Comparison of ENCODE assay signal across 8 mouse cellular contexts in genomic region chr6:134921695-134922510, GRCm38 (mm10). TPM values are rescaled to one million over a fixed set of nuclear protein-coding genes. Genes with fewer than 3 reads are reported as not detected.
A peak's percentile ranks its signal among the peaks of the same experiment; 100 is the strongest.
DNase-seq lines count a peak whose midpoint lies in the region; ATAC-seq and TF ChIP-seq lines count a peak whose summit lies in the region.

No protein-coding gene starts in this region.

- no peak for TF ChIP-seq POLR2A in embryonic fibroblast, embryonic 13.5 days (IDR thresholded peaks at IDR 0.05; ENCODE audit: low read depth, low read length)
- TF ChIP-seq POLR2A in limb, embryonic 14.5 days (IDR thresholded peaks at IDR 0.05; ENCODE audit: borderline replicate concordance, extremely low read depth, insufficient read depth, insufficient read length), result no peak

- H3K9ac ChIP-seq in kidney, postnatal 0 days (ENCODE audit: low read depth, low read length), result peak overlapping the region; percentile 90
- H3K9ac ChIP-seq in limb, embryonic 14.5 days (ENCODE audit: low read depth, low read length, severe bottlenecking), result peak overlapping the region; percentile 87
- H3K9ac ChIP-seq in stomach, embryonic 15.5 days, result peak overlapping the region; percentile 76

- H3K4me1 ChIP-seq in kidney, postnatal 0 days (replicated peaks; ENCODE audit: insufficient read depth, low read length), result peaks cover 8% of the 10 kb centered on the region; the same call in 1 of the 2 replicates
- no peaks in the 10 kb centered on the region for H3K4me1 ChIP-seq in embryonic fibroblast, embryonic 13.5 days (ENCODE audit: control insufficient read depth, insufficient read depth, low read length)
- peaks cover 24% of the 10 kb centered on the region for H3K4me1 ChIP-seq in limb, embryonic 14.5 days (ENCODE audit: control insufficient read depth, insufficient read depth, low read length)
- H3K4me1 ChIP-seq in stomach, embryonic 15.5 days, result peaks cover 17% of the 10 kb centered on the region

- H3K36me3 ChIP-seq in kidney, postnatal 0 days (ENCODE audit: insufficient read depth, low read length), result 0 out of 2 replicates have a peak, but pooled peaks cover 3% of the 10 kb centered on the region
- peaks cover 19% of the 10 kb centered on the region for H3K36me3 ChIP-seq in limb, embryonic 14.5 days (ENCODE audit: control insufficient read depth, insufficient read depth, low read length)
- no peaks in the 10 kb centered on the region for H3K36me3 ChIP-seq in stomach, embryonic 15.5 days

- no peaks in the 10 kb centered on the region for H3K27me3 ChIP-seq in kidney, postnatal 0 days (ENCODE audit: insufficient read depth, low read length)
- no peaks in the 10 kb centered on the region for H3K27me3 ChIP-seq in limb, embryonic 14.5 days (ENCODE audit: control insufficient read depth, insufficient read depth, low read length)
- H3K27me3 ChIP-seq in stomach, embryonic 15.5 days (replicated peaks), result no peaks in the 10 kb centered on the region

- no peak for ATAC-seq in kidney, postnatal 0 days (replicated peaks; ENCODE audit: low FRiP score, low read depth)
- ATAC-seq in limb, embryonic 14.5 days (ENCODE audit: low FRiP score, low read depth), result no peak
- ATAC-seq in stomach, embryonic 15.5 days (ENCODE audit: insufficient read depth, low FRiP score, low read depth), result no peak

- peak overlapping the region; percentile 54; the same call in 1 of the 2 replicates for H3K27ac ChIP-seq in kidney, postnatal 0 days
- H3K27ac ChIP-seq in embryonic fibroblast, embryonic 13.5 days (ENCODE audit: insufficient read depth, low read length), result peak overlapping the region; percentile 60
- H3K27ac ChIP-seq in limb, embryonic 14.5 days (replicated peaks; ENCODE audit: low read depth, low read length), result no peak overlapping the region
- peak overlapping the region; percentile 3; the same call in 1 of the 2 replicates for H3K27ac ChIP-seq in stomach, embryonic 15.5 days

- 7% methylated on average over 20 of the region's 20 CpGs for WGBS in kidney, postnatal 0 days
- whole genome bisulfite sequencing in limb, embryonic 14.5 days, result 7% methylated on average over 20 of the region's 20 CpGs
- 10% methylated on average over 20 of the region's 20 CpGs for WGBS in stomach, embryonic 15.5 days

- no peaks in the 10 kb centered on the region for H3K9me3 ChIP-seq in kidney, postnatal 0 days (replicated peaks; ENCODE audit: low read length)
- H3K9me3 ChIP-seq in limb, embryonic 14.5 days (ENCODE audit: control insufficient read depth, low read length), result no peaks in the 10 kb centered on the region
- no peaks in the 10 kb centered on the region for H3K9me3 ChIP-seq in stomach, embryonic 15.5 days

- DNase-seq in kidney, postnatal 0 days (ENCODE audit: low spot score), result peak; percentile 19
- DNase-seq in kidney, postnatal 10 days, result no peak
- DNase-seq in Muller cell, postnatal 12 days (ENCODE audit: inconsistent ontology term), result peak; percentile 44
- no peak for DNase-seq in limb, embryonic 14.5 days (ENCODE audit: low spot score)
- DNase-seq in layer of hippocampus, postnatal 25 days (ENCODE audit: extremely low spot score in 1 of 2, low spot score in 1 of 2), result no peak
- no peak for DNase-seq in right cerebral cortex, postnatal 4 days

- H3K4me2 ChIP-seq in kidney, postnatal 0 days (ENCODE audit: low read length), result peak overlapping the region; percentile 91
- H3K4me2 ChIP-seq in limb, embryonic 14.5 days (replicated peaks; ENCODE audit: low read depth, low read length, severe bottlenecking), result peak overlapping the region; percentile 66
- peak overlapping the region; percentile 91 for H3K4me2 ChIP-seq in stomach, embryonic 15.5 days

- no peak for TF ChIP-seq CTCF in kidney, postnatal 0 days (IDR thresholded peaks at IDR 0.05; ENCODE audit: low read depth)
- no peak for TF ChIP-seq CTCF in embryonic fibroblast, embryonic 13.5 days (IDR thresholded peaks at IDR 0.05; ENCODE audit: borderline replicate concordance, insufficient read depth, low read length)

- peak overlapping the region; percentile 71 for H3K4me3 ChIP-seq in kidney, postnatal 0 days (replicated peaks; ENCODE audit: low read depth, low read length)
- H3K4me3 ChIP-seq in embryonic fibroblast, embryonic 13.5 days (ENCODE audit: insufficient read depth, low read length), result peak overlapping the region; percentile 96
- peak overlapping the region; percentile 84 for H3K4me3 ChIP-seq in limb, embryonic 14.5 days (replicated peaks; ENCODE audit: low read length)
- H3K4me3 ChIP-seq in stomach, embryonic 15.5 days (replicated peaks), result peak overlapping the region; percentile 67

RNA-seq across cellular contexts. Expression of gene Cdkn1b, which starts 1.7 kb away (rescaled TPM):
- 25.1 and 25.9 TPM in 2 replicates for polyA plus RNA-seq in kidney, postnatal 0 days (2015; fragmentation: Nextera tagmentation; extraction: Ambion mirVana)
- 34.1 and 59.8 TPM in 2 replicates for polyA plus RNA-seq in embryonic fibroblast, embryonic 13.5 days (2011; ENCODE audit: insufficient read length, low read depth, missing spikeins)
- polyA plus RNA-seq in limb, embryonic 14.5 days (2012; rRNA removed), result 29.8 and 30.3 TPM in 2 replicates
- 18.3 and 18.8 TPM in 2 replicates for polyA plus RNA-seq in limb, embryonic 14.5 days (2014; fragmentation: Nextera tagmentation; extraction: Ambion mirVana)
- polyA plus RNA-seq in stomach, embryonic 15.5 days (2015; fragmentation: Nextera tagmentation; extraction: Ambion mirVana), result 17.9 and 19.7 TPM in 2 replicates
- 10 to 100 TPM; 51.3 to 51.5 TPM for total RNA-seq in layer of hippocampus, postnatal 25 days (2021)

RNA-seq across cellular contexts. Expression of gene Gpr19, which starts 23.5 kb away (rescaled TPM):
- 11.1 and 12.1 TPM in 2 replicates for polyA plus RNA-seq in kidney, postnatal 0 days (2015; fragmentation: Nextera tagmentation; extraction: Ambion mirVana)
- 3.2 and 6.6 TPM in 2 replicates for polyA plus RNA-seq in embryonic fibroblast, embryonic 13.5 days (2011; ENCODE audit: insufficient read length, low read depth, missing spikeins)
- polyA plus RNA-seq in limb, embryonic 14.5 days (2012; rRNA removed), result 8.9 and 11.5 TPM in 2 replicates
- 7.5 and 7.9 TPM in 2 replicates for polyA plus RNA-seq in limb, embryonic 14.5 days (2014; fragmentation: Nextera tagmentation; extraction: Ambion mirVana)
- 9.8 and 12.6 TPM in 2 replicates for polyA plus RNA-seq in stomach, embryonic 15.5 days (2015; fragmentation: Nextera tagmentation; extraction: Ambion mirVana)
- 10 to 100 TPM; 25.2 to 28.3 TPM for total RNA-seq in layer of hippocampus, postnatal 25 days (2021)

RNA-seq across cellular contexts. Expression of gene Apold1, which starts 59.6 kb away (rescaled TPM):
- 4.4 and 4.5 TPM in 2 replicates for polyA plus RNA-seq in kidney, postnatal 0 days (2015; fragmentation: Nextera tagmentation; extraction: Ambion mirVana)
- 0.32 and 0.47 TPM in 2 replicates for polyA plus RNA-seq in embryonic fibroblast, embryonic 13.5 days (2011; ENCODE audit: insufficient read length, low read depth, missing spikeins)
- polyA plus RNA-seq in limb, embryonic 14.5 days (2012; rRNA removed), result 2.7 and 3.4 TPM in 2 replicates
- 4.8 and 4.9 TPM in 2 replicates for polyA plus RNA-seq in limb, embryonic 14.5 days (2014; fragmentation: Nextera tagmentation; extraction: Ambion mirVana)
- polyA plus RNA-seq in stomach, embryonic 15.5 days (2015; fragmentation: Nextera tagmentation; extraction: Ambion mirVana), result 3.2 and 3.7 TPM in 2 replicates
- total RNA-seq in layer of hippocampus, postnatal 25 days (2021), result 1 to 10 TPM; 2.5 to 2.8 TPM

Comparison
In these comparisons a context has a peak if more than half of its experiments do, and no peak if none do; other contexts are left out.
1. DNase-seq: peak in kidney, postnatal 0 days (single experiment) and Muller cell, postnatal 12 days (single experiment); none in kidney, postnatal 10 days (single experiment), limb, embryonic 14.5 days (single experiment), layer of hippocampus, postnatal 25 days (0 of 2) and right cerebral cortex, postnatal 4 days (single experiment).
2. Peak in every context shown above with its lines, with median percentiles within 50 percentile points of each other: H3K4me2 ChIP-seq, H3K4me3 ChIP-seq and H3K9ac ChIP-seq.